Mouse (Mus musculus) duodenum, adult 2 months (tissue): Measurements from ENCODE around the gene Xxylt1. TPM values are rescaled to one million over a fixed set of nuclear protein-coding genes. Genes with fewer than 3 reads are reported as not detected.

ENCODE experiments used
- polyA plus RNA-seq: library from polyadenylated mRNA; depleted of rRNA; stranded (reverse); fragments of >200 nt; gene quantifications from 2 replicates; pipeline ENCODE4 v1.2.3, GENCODE M21; 2012; ENCODE audit warnings: low replicate concordance; rRNA removed

The Xxylt1 gene
- polyA plus RNA-seq, result 8.4 and 10.6 TPM in 2 replicates

GRCm38 (mm10) chr16:31081125-31081664 is at the start of gene Xxylt1:
Gene Xxylt1 (minus strand): TSS chr16:31081432.

Other genes with a start within 250 kb of the Xxylt1 start
- 5.2 and 7.2 TPM in 2 replicates for gene Acap2, start 119.8 kb upstream of the Xxylt1 start, polyA plus RNA-seq
- gene Ppp1r2, start 193.8 kb upstream of the Xxylt1 start, polyA plus RNA-seq, result 28.8 and 84.9 TPM in 2 replicates
- gene Apod, start 233.4 kb upstream of the Xxylt1 start, polyA plus RNA-seq, result 0.12 and 0.63 TPM in 2 replicates